Mouse (Mus musculus) lung, postnatal 0 days (tissue): Measurements from ENCODE around the gene Gm11172.

Experiments used
- CTCF ChIP-seq: IDR thresholded peaks from 2 replicates; pipeline ENCODE4 v1.5.1; 2016; ENCODE audit warnings: antibody characterized with exemption, mild to moderate bottlenecking
- EP300 ChIP-seq: IDR thresholded peaks from 2 replicates; pipeline ENCODE4 v1.6.1; 2016; ENCODE audit warnings: antibody characterized with exemption, mild to moderate bottlenecking, control low read depth

- no peak for TF ChIP-seq CTCF
- peak; percentile 52; the same call in 1 of the 2 replicates for TF ChIP-seq EP300
Observed at GRCm38 (mm10) chr16:10814864-10815263, 2.1 kb downstream of the Gm11172 start.
